Mouse (Mus musculus): ENCODE measurements around the gene Zfp420.
A peak's percentile ranks its signal among the peaks of the same experiment; 100 is the strongest.
"Not testable (repeated sequence)": the region's sequence is repeated elsewhere in the genome, so short reads cannot be mapped to it uniquely, and the experiment has no call there.

The Zfp420 gene

GRCm38 (mm10) chr7:29859532-29860517 lies at the start of gene Zfp420:
TSS of gene Zfp420 (plus strand) at chr7:29859979.
- DNase-seq (ENCODE audit: low spot score in 2 of 2), result peak; percentile 87 to 90

- no peak for DNase-seq (ENCODE audit: low spot score in 2 of 2)
Measured at GRCm38 (mm10) chr7:29812244-29812643, 47.5 kb upstream of the Zfp420 start.

GRCm38 (mm10) chr7:29814381-29814780 lies 45.4 kb upstream of the Zfp420 start:
- DNase-seq (ENCODE audit: low spot score in 2 of 2), result no peak

- no peak for DNase-seq (ENCODE audit: low spot score in 2 of 2)
Measured at GRCm38 (mm10) chr7:29815061-29815784, 44.6 kb upstream of the Zfp420 start.

GRCm38 (mm10) chr7:29815910-29816429 lies 43.8 kb upstream of the Zfp420 start, which contains the start of gene Zfp790:
TSS of gene Zfp790 (plus strand) at chr7:29816114.
- DNase-seq (ENCODE audit: low spot score in 2 of 2), result peak; percentile 92 to 94

- peak; percentile 72 to 82 for DNase-seq (ENCODE audit: low spot score in 2 of 2)
Measured at GRCm38 (mm10) chr7:29818619-29819254, 41.0 kb upstream of the Zfp420 start.

GRCm38 (mm10) chr7:29828001-29828400 lies 31.8 kb upstream of the Zfp420 start:
- DNase-seq (ENCODE audit: low spot score in 2 of 2), result no peak

- no peak for DNase-seq (ENCODE audit: low spot score in 2 of 2)
Measured at GRCm38 (mm10) chr7:29829804-29830203, 30.0 kb upstream of the Zfp420 start.

- DNase-seq (ENCODE audit: low spot score in 2 of 2), result no peak
Measured at GRCm38 (mm10) chr7:29836816-29837215, 23.0 kb upstream of the Zfp420 start.

GRCm38 (mm10) chr7:29839256-29839655 lies 20.5 kb upstream of the Zfp420 start:
- DNase-seq (ENCODE audit: low spot score in 2 of 2), result no peak

- no peak for DNase-seq (ENCODE audit: low spot score in 2 of 2)
Measured at GRCm38 (mm10) chr7:29842105-29842504, 17.7 kb upstream of the Zfp420 start.

- DNase-seq (ENCODE audit: low spot score in 2 of 2), result no peak
Measured at GRCm38 (mm10) chr7:29844616-29845015, 15.2 kb upstream of the Zfp420 start.

- DNase-seq (ENCODE audit: low spot score in 2 of 2), result no peak
Measured at GRCm38 (mm10) chr7:29852831-29853218, 7.0 kb upstream of the Zfp420 start.

- DNase-seq (ENCODE audit: low spot score in 2 of 2), result peak; percentile 72 to 82
Measured at GRCm38 (mm10) chr7:29853219-29853842, 6.4 kb upstream of the Zfp420 start, which contains the start of gene Zfp940. TSS of gene Zfp940 (minus strand) at chr7:29853669.

GRCm38 (mm10) chr7:29861660-29862059 lies 1.9 kb downstream of the Zfp420 start:
- DNase-seq (ENCODE audit: low spot score in 2 of 2), result no peak

GRCm38 (mm10) chr7:29874256-29874655 lies 14.5 kb downstream of the Zfp420 start:
- DNase-seq (ENCODE audit: low spot score in 2 of 2), result no peak

- not testable (repeated sequence) for DNase-seq (ENCODE audit: low spot score in 2 of 2)
Measured at GRCm38 (mm10) chr7:29877561-29877960, 17.8 kb downstream of the Zfp420 start.

- no peak for DNase-seq (ENCODE audit: low spot score in 2 of 2)
Measured at GRCm38 (mm10) chr7:29880056-29880455, 20.3 kb downstream of the Zfp420 start.

- no peak for DNase-seq (ENCODE audit: low spot score in 2 of 2)
Measured at GRCm38 (mm10) chr7:29880916-29881315, 21.1 kb downstream of the Zfp420 start.

- no peak for DNase-seq (ENCODE audit: low spot score in 2 of 2)
Measured at GRCm38 (mm10) chr7:29890501-29890900, 30.7 kb downstream of the Zfp420 start.

- DNase-seq (ENCODE audit: low spot score in 2 of 2), result no peak
Measured at GRCm38 (mm10) chr7:29892756-29893155, 33.0 kb downstream of the Zfp420 start.
